Mouse (Mus musculus) kidney, adult 11 months (tissue): ENCODE measurements around the gene Bpifc.

Experiments
- DNase-seq: peaks from one replicate; pipeline ENCODE4 v3.0.0; 2022

Bpifc gene

GRCm38 (mm10) chr10:85948483-85949196, 63.1 kb downstream of the Bpifc start:
- DNase-seq: no peak

DNA sequence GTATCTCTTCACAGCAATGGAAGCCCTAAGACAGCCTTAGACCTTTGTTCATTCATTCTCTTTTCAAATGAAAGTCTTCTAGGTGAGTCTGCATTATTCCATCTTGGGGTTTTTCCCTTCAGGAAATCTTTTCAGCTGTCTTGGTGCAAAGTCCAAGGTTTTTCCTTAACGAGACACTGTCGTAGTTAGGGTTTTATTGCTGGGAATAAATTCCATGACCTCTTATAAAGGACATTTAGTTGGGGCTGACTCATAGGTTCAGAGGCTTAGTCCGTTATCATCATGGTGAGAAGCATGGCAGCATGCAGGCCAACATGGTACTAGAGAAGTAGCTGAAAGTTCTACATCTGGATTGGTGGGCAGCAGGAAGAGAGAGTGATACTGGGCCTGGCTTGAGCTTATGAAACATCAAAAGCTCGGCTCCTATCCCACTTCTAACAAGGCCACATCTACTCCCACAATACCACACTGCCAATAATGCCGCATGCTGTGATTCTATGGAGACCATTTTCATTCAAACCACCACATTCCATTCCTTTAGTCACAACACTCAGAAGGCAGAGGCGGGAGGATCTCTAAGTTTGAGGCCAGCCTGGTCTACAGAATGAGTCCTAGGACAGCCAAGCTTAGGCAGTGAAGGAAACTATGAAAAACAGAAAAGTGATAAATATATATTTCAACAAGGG, 75.3 kb downstream of the Bpifc start:
- DNase-seq: no peak

DNA sequence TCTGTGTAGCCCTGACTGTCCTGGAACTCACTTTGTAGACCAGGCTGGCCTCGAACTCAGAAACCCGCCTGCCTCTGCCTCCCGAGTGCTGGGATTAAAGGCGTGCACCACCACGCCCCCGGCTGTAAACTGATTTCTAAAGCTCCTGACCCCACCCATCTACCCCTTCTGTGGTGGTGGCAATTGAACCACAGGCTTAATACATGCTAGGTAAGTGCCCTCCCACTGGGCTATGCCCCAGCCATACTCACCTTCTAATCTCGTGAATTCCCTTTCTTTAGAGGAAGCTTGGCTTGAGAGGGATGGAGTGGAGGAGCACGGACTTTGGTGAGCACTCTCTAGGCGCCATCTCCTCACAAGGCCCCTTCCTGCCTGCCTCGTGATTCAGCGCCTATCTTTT, 81.7 kb downstream of the Bpifc start:
- DNase-seq: no peak

DNA sequence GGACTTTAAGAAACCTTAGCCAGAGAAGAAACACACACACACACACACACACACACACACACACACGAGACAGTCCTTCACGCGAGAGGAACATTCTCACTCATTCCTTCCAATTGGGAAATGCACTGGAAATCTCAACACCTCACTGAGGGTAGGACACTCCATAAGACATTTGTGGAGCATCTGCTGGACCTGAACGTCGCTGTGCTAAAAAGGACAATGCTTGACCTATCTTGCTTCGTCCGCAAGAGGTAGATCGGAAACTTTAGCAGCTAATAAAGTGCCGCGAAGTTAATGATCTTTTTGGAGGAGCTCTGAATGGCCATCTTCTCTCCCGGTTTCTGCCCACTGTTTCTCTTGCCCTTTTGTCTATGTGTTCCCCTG, 82.5 kb downstream of the Bpifc start:
- DNase-seq: no peak

DNA sequence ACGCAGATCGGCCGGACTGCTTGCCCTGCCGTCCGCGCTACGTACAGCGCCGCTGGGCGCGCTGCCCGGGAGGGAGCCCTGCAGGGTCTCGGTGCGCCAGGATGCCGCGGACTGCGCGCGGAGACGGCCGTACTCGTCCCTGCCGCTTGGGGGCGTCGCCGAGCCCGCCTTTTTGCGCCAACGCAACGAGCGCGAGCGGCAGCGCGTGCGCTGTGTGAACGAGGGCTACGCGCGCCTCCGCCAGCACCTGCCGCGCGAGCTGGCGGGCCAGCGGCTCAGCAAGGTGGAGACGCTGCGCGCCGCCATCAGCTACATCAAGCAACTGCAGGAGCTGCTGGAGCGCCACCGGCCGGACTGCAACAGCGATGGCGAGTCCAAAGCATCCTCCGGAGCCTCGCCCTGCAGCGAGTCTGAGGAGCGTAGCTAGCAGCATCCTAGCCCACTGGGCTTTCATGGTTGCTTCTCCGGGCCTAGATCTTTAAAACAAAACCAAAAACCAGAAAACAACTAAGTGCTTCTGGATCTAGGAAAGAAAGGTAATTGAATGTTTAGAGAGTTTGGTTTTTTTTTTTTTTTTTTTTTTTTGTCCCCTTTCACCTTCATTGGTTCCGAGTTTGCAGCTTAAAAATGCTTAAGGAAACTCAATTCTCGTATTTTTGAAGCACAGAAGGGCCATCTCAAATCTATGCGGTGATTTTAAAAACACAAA, 83.0 kb downstream of the Bpifc start:
- peak; percentile 72 for DNase-seq

DNA sequence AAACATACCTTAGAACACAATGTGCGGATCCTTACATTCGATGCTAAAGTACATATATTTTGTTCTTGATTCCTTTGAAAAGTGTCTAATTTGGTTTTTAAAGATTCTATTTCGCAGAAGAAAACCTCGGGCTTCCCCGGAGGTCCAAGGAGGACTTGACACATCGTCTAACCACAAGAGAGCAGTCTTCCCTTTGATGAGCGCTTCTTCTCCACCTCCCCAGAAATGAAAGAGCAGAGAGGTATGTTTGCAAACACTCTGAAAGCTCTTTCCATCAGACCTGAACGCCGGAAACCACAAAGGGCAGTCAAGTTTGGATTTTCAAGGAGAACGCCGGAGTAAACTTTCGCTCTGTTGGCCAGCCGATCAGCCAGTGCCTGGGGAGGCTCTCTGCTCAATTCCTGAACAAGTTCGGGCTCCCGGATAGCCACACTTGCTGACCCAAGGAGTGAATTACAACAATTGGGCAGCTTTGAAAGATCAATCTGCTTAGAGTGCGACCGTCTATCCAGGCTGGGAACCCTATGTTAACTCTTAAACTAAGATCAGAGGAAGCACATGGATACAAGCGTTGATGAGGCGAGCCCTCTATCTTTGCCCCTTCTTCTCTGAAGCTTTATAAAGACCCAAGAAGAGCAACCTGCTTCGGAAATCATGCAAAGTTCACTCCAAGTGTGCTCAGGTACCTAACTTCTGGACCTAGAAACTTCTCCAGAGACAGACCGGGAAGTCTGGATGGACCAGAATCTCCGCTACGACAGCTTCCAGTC, 83.8 kb downstream of the Bpifc start, which contains the start of gene Ascl4:
Ascl4 (plus strand) TSS at position 6 of the 770 bp plus-strand sequence.
- peak; percentile 17 for DNase-seq

DNA sequence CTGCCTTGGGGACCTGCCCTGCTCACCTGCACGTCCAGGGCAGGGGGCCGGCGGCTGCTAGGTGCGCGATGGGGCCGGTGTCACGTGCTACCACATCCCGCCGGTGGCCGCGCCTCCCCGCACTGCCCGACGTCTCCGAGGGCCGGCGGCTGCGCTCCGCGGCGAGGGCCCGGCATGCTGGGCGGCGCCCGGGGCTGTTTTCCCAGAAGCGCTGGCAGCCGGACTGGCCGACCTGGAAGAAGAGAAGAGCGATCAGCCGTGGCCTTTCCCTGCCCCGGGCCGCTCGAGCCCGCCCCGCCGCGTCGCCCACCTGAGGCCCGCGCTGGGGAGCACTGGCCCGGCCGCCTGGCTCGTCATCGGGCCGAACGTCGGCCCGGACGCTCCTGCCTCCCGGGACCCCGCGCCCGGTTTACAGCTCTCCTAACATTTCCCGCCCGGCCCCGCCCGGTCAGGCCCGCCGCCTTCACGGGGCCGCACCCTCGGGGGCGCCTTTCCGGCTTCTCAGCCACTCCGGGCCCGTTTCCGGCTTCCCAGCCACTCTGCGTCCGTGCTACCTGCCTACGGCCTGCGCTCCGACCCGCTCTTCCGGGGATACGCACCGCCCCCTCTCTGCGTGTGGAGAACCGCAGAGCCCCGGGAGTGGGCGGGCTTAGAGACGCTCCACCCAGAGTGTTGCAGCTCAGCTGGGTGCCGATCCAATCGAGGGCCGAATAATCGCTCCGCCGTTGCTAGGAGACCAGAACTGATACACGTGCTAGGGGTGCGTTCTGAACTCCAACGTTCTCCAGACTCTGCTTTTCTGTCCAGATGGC, 95.0 kb downstream of the Bpifc start, which contains the start of gene Prdm4:
Prdm4 (minus strand) TSS at position 645 of the 812 bp plus-strand sequence.
- peak; percentile 98 for DNase-seq
